Mouse (Mus musculus): ENCODE measurements around the gene Sgta. TPM values are rescaled to one million over a fixed set of nuclear protein-coding genes. Genes with fewer than 3 reads are reported as not detected.

Gene Sgta
- total and polyA plus RNA-seq, 3 experiments, result 100 to 1,019 (median 152) TPM

GRCm38 (mm10) chr10:81036988-81037580 lies 22.9 kb downstream of the Sgta start, which contains the start of gene Slc39a3 (continued):
- TF ChIP-seq SIN3A (IDR thresholded peaks at IDR 0.05; ENCODE audit: low read length) (peak; percentile 100), ETS1 (IDR thresholded peaks at IDR 0.05; ENCODE audit: low read depth, low read length) (no peak), ZKSCAN1 (IDR thresholded peaks at IDR 0.05; ENCODE audit: low read depth, low read length) (peak; percentile 97)

GRCm38 (mm10) chr10:81036251-81036650 lies 23.7 kb downstream of the Sgta start:
- Histone ChIP-seq H3K9me3 (replicated peaks; ENCODE audit: insufficient read depth, low read length) (no peaks in the 10 kb centered on the region), H3K36me3 (ENCODE audit: control insufficient read depth in 1 of 2, insufficient read depth in 2 of 2, low read length in 2 of 2) (no peaks in the 10 kb centered on the region), H3K4me1 (ENCODE audit: control insufficient read depth in 1 of 2, insufficient read depth in 2 of 2, low read length in 2 of 2) (no peaks in the 10 kb centered on the region), H3K9ac (ENCODE audit: control insufficient read depth, low read depth, low read length, poor library complexity, severe bottlenecking) (no peak overlapping the region), H3K27ac (ENCODE audit: control insufficient read depth, low read depth, low read length) (no peak overlapping the region), H3K79me2 (ENCODE audit: control insufficient read depth, insufficient read depth, low read length, poor library complexity) (no peaks in the 10 kb centered on the region; the same call in 1 of the 2 replicates), H3K4me3 (ENCODE audit: control insufficient read depth in 1 of 2, insufficient read depth in 1 of 2, low read depth in 2 of 2, low read length in 2 of 2) (peak overlapping the region in 1 of 2 experiments; percentile 44; a peak in 1 of 4 replicates), H3K27me3 (ENCODE audit: control insufficient read depth in 1 of 2, insufficient read depth in 2 of 2, low read length in 2 of 2) (no peaks in the 10 kb centered on the region)
- no peak for TF ChIP-seq RCOR1 (IDR thresholded peaks at IDR 0.05; ENCODE audit: low read depth, low read length)
- no peak for TF ChIP-seq NELFE (IDR thresholded peaks at IDR 0.05; ENCODE audit: low read depth, low read length)
- no peak for TF ChIP-seq E2F4 (IDR thresholded peaks at IDR 0.05; ENCODE audit: borderline replicate concordance, low read depth, low read length)
- TF ChIP-seq CTCF (IDR thresholded peaks at IDR 0.05 in 2 of 3, conservative IDR thresholded peaks at IDR 0.05 in 1 of 3; ENCODE audit: control insufficient read depth in 1 of 3, insufficient read depth in 1 of 3, low read depth in 2 of 3, low read length in 3 of 3, poor library complexity in 1 of 3, severe bottlenecking in 1 of 3), result peak in 2 of 3 experiments; percentile 27 to 48; a peak in 4 of 6 replicates
- peak; percentile 41 for TF ChIP-seq SMC3 (IDR thresholded peaks at IDR 0.05; ENCODE audit: low read depth, low read length)
- no peak for TF ChIP-seq POLR2AphosphoS2 (IDR thresholded peaks at IDR 0.05; ENCODE audit: low read length)
- no peak for TF ChIP-seq TBP (IDR thresholded peaks at IDR 0.05; ENCODE audit: low read depth, low read length)
- TF ChIP-seq ETS1 (IDR thresholded peaks at IDR 0.05; ENCODE audit: low read depth, low read length), result no peak
- TF ChIP-seq HCFC1 (IDR thresholded peaks at IDR 0.05; ENCODE audit: low read depth, low read length), result no peak
- no peak for TF ChIP-seq MYB (IDR thresholded peaks at IDR 0.05; ENCODE audit: low read depth, low read length)
- TF ChIP-seq MAX (IDR thresholded peaks at IDR 0.05; ENCODE audit: low read length), result no peak
- peak; percentile 25 for TF ChIP-seq RAD21 (IDR thresholded peaks at IDR 0.05; ENCODE audit: low read depth, low read length)
- no peak for TF ChIP-seq USF1 (IDR thresholded peaks at IDR 0.05; ENCODE audit: low read depth, low read length)
- DNase-seq (ENCODE audit: low read depth, low spot score), result peak; percentile 66

- H3K4me3 ChIP-seq (ENCODE audit: control insufficient read depth in 1 of 2, insufficient read depth in 1 of 2, low read depth in 2 of 2, low read length in 2 of 2), result no peak overlapping the region
- no peaks in the 10 kb centered on the region for H3K9me3 ChIP-seq (replicated peaks; ENCODE audit: insufficient read depth, low read length)
- H3K36me3 ChIP-seq (ENCODE audit: control insufficient read depth in 1 of 2, insufficient read depth in 2 of 2, low read length in 2 of 2), result no peaks in the 10 kb centered on the region
- no peak overlapping the region for H3K9ac ChIP-seq (ENCODE audit: control insufficient read depth, low read depth, low read length, poor library complexity, severe bottlenecking)
- DNase-seq (ENCODE audit: low read depth, low spot score), result no peak
- H3K79me2 ChIP-seq (ENCODE audit: control insufficient read depth, insufficient read depth, low read length, poor library complexity), result no peaks in the 10 kb centered on the region; the same call in 1 of the 2 replicates
- H3K27me3 ChIP-seq (ENCODE audit: control insufficient read depth in 1 of 2, insufficient read depth in 2 of 2, low read length in 2 of 2), result no peaks in the 10 kb centered on the region
- no peak overlapping the region for H3K27ac ChIP-seq (ENCODE audit: control insufficient read depth, low read depth, low read length)
- H3K4me1 ChIP-seq (ENCODE audit: control insufficient read depth in 1 of 2, insufficient read depth in 2 of 2, low read length in 2 of 2), result no peaks in the 10 kb centered on the region
- TF ChIP-seq MYC (IDR thresholded peaks at IDR 0.05; ENCODE audit: low read depth, low read length) (no peak), NRF1 (IDR thresholded peaks at IDR 0.05; ENCODE audit: insufficient read depth, low read depth, low read length, poor library complexity, severe bottlenecking) (no peak), UBTF (IDR thresholded peaks at IDR 0.05; ENCODE audit: borderline replicate concordance, insufficient read depth, low read depth, low read length) (no peak), MAZ (IDR thresholded peaks at IDR 0.05; ENCODE audit: low read depth, low read length) (no peak), RCOR1 (IDR thresholded peaks at IDR 0.05; ENCODE audit: low read depth, low read length) (no peak), RAD21 (IDR thresholded peaks at IDR 0.05; ENCODE audit: low read depth, low read length) (no peak), CTCF (IDR thresholded peaks at IDR 0.05 in 2 of 3, conservative IDR thresholded peaks at IDR 0.05 in 1 of 3; ENCODE audit: control insufficient read depth in 1 of 3, insufficient read depth in 1 of 3, low read depth in 2 of 3, low read length in 3 of 3, poor library complexity in 1 of 3, severe bottlenecking in 1 of 3) (no peak), GATA1 (IDR thresholded peaks at IDR 0.05; ENCODE audit: low read depth, low read length) (no peak)
Observed at GRCm38 (mm10) chr10:81033586-81033985, 26.4 kb downstream of the Sgta start.

Data from MEL (cell line).